Mouse (Mus musculus) T-cell, adult 2 months (primary cell): ENCODE measurements around the gene BC048403.

Source experiments
- DNase-seq: peaks from one replicate; pipeline ENCODE4 v3.0.0; 2022; ENCODE audit warnings: low spot score

The BC048403 gene

DNA sequence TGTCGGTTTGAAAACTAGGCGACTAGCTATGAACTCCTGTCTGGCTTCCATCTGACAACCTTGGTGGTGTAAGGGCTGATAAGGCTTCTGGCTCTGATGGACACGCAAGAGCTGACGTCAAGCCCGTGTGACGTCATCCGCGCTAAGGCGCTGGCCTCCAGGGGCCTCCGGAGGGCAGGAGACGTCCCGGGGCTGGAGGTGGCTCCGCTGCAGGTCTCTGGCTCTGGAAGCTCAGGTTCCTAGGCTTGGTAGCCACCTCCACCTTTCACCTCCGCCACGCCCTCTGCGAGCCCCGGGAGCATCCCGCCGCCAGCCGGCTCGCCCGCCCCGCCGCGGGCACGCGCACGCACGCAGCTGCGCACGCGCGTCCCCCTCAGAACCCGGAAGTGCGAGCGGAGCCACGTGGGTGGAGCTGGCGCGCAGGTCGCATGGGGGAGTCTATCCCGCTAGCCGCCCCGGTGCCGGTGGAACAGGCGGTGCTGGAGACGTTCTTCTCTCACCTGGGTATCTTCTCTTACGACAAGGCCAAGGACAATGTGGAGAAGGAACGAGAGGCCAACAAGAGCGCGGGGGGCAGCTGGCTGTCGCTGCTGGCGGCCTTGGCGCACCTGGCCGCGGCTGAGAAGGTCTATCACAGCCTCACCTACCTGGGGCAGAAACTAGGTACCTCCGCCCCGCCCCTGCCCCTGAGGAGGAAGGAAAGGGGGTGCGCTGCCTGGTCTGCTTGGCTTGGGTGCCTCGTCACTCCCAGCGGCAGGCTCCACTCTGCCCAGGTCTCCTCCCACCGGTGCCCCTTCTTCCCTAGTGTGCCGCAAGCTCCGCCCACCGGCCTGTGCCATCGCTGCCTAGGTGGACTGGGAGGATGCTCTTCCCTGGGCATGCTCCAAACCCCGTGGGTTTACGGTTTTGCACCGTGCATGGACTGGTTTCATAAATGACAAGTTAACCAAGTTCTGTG lies at the start of gene BC048403:
TSS of gene BC048403 (plus strand) at position 390 of the 958 bp plus-strand sequence.
- DNase-seq: peak; percentile 90

GRCm38 (mm10) chr10:121692944-121693579 lies 46.7 kb upstream of the BC048403 start:
- DNase-seq: no peak

GRCm38 (mm10) chr10:121694567-121694966 lies 45.2 kb upstream of the BC048403 start:
- DNase-seq: no peak

DNA sequence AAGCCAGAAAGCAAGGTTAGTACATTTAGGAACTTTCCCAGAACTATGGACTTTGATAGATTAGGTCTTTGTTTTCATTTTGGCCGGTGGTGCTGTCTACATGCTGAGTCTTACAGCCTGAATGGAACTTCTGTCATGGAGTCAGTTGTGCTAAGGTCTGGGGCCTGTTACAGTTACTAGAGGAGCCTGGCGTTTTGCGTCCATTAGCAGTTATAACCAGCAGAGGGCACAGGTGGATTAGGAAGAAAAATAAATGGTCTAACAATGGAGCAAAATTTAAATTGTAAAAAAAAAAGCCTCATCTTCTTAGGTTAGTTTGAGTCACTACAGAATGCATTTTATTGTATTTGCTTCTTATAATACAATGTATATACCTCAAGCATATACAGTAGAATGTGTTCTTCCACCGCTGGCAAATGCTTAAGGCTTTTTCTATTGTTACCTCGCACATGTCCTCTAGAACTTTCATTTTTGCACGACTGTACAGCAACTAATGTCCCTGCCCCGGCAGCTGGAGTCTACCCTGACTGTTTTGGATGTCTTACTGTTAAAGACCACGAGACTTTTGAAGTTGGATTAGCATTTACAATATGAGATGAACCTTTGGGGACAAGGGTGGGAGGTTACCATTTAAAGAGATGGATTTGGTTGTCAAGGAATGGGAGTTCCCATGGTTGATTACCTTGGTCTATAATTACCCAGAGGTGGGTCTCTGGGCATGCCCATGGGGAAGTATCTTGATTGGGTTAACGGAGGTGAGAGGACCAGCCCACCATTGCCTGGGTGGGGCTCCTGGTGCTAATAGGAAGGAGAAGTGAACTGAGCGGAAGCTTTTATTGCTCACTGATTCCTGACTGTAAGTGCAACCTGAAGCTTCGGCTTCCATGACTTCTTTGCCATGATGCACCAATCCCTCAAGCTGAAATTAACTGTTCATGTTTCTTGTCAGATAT lies 38.2 kb upstream of the BC048403 start:
- peak; percentile 14 for DNase-seq

DNA sequence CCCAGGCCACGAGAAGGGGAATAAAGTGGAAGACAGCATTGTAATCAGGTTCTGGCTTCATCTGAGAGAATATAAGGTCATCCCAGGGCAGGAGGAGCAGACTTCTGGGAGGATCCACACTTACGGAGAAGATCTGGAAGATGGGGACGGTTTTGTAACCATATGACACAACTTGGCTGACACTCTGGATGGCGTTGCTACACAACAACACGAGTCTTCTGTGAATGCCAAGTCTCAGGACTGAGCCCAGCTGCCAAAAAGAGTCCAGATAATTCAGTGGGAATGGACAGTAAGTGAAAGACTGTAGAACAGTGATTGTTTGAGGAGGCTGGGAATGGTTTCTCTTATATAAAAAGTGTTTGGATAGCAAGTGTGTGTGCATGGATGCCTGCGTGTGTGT lies 36.1 kb upstream of the BC048403 start:
- no peak for DNase-seq

DNA sequence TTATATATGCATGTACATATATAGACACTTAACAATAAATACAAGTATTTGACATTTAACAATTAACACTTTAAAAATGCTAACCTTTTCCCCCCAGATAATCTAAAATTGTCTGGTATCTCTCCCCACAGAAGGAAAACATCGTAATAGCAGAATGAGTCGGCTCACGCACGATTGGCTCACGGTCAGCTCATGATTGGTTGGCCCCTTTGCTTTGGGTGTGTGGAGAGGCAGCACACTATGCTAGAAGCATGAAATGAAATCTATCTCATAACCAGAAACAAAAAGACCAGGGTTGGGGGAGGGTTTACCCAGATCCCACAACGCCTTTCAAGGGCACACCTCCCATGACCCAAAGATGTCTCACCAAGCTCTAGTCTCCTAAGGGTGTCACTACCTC lies 34.9 kb upstream of the BC048403 start:
- no peak for DNase-seq

GRCm38 (mm10) chr10:121705399-121706163 lies 34.2 kb upstream of the BC048403 start:
- DNase-seq: no peak

- no peak for DNase-seq
These were observed 22.9 kb upstream of the BC048403 start for GRCm38 (mm10) chr10:121716862-121717261.

DNA sequence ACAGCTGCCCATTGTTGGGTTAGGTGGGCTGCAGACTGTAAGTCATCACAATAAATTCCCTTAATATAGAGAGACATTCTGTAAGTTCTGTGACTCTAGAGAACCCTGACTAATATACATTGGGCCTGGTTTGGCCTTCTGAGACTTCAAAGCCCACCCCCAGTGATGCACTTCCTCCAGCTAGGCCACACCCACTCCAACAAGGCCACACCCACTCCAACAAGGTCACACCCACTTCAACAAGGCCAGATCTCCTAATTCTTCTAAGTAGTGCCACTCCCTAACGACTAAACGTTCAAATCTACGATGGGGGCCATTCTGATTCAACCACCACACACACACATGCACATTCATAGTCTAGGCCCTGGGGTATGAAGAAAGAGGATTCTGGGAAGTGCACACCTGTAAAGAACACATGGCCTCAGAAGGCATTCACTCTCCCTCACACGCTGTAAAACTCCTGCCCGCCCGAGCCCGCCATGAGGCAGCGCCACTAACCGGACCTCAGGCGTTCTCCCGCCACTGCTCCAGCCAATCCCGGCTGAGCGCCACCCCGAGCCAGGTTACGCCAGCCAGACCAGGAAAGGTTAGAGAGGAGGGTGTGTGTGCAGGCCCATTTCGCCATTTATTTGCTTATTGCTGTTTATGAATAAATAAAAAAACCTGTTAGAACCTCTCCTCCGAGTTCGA lies 20.7 kb upstream of the BC048403 start:
- no peak for DNase-seq

DNA sequence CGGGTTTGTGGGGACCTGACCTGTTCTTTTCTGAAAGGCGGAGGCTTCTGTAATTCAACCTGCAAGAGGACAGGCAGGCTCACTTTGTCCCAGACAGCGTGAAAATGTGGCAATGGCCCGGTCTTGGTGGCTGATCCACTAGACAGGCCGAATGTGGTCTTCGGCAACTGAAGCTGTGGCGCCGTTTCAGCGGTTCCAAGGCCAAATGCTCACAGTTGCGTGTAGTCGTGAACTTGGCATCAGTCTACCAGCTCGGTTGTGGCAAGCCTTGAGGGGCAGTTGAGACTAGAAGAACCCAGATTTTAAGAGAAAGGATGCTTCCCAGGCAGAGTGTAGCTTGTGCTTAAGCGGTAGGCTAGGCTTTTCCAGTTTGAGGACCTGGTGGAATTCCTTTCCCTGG lies 19.0 kb upstream of the BC048403 start:
- DNase-seq: no peak

DNA sequence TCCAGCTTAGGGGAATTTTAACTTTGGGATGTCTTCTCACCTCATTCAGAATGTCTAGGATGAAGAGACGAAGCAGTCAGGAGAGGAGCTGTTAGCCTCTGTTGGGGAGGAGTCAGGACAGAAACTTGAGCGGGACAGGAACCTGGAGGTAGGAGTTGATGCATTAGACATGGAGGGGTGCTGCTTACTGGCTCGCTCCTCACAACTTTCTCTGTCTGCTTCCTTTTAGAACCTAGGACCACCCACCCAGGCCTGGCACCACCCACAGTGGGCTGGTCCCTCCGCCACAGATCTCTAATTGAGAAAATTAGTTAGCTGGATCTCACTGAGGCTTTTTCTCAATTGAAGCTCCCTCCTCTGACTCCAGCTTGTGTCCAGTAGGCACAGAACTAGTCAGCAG lies 13.2 kb upstream of the BC048403 start:
- no peak for DNase-seq

DNA sequence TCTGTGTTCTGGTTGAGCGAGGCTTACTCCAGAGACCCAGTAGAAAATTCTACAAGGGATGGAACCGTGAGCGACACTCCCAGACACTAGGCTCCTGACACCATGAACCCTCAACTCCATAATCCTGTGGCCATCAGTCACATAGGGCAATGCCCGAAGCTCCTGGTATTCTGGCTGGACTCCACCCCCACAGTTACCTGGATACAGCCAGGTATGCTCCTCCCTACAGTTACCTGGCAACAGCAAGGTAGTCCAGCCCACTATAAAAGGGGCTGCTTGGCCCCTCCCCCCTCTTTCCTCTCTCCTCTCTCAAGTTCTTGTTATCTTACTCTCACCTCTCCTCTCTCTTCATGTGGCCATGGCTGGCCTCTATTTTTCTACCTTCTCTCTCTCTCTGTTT lies 12.6 kb upstream of the BC048403 start:
- DNase-seq: no peak

DNA sequence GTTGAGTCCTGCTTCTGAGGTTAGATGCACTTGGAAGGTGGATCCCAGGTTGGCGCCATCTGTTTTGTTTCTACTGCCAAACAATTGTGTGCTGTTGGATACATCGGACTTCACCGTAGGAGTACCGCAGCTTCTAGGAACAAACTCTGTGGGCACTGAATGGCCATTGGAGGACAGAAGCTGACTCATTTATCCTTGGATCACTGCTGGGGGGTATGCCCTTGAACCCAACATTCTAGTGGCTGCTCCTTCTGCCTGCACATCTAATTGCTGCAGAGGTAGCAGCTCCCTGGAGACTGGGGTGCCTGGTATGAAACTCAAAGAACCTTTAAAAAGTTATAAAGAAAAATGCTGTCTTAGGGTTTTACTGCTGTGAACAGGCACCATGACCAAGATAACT lies 11.5 kb upstream of the BC048403 start:
- no peak for DNase-seq

- DNase-seq: no peak
These were observed 8.6 kb upstream of the BC048403 start for GRCm38 (mm10) chr10:121731048-121731725.

GRCm38 (mm10) chr10:121732542-121732941 lies 7.2 kb upstream of the BC048403 start:
- no peak for DNase-seq

- DNase-seq: no peak
These were observed 2.5 kb upstream of the BC048403 start for GRCm38 (mm10) chr10:121737256-121737655.

DNA sequence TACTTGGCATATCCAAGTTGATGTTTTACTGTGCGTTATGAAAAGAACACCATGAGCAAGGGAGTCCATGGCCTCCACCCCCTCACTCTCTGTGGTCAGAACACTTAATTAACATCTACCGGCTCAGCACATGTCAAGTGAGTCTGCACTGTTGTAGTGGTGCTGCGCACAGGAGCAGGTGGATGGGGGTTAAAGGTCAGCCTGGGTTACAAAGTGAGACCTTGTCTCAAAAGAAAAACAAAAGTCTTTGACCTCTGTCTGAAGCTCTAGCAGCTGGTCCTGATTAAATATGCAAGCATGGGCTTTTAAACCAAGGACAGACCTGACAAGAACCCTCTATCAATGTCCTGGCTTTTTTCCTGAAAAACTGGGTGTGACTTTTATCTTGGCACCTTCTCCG lies 2.6 kb downstream of the BC048403 start:
- DNase-seq: no peak

GRCm38 (mm10) chr10:121750175-121750574 lies 10.4 kb downstream of the BC048403 start:
- DNase-seq: no peak

- no peak for DNase-seq
These were observed 14.5 kb downstream of the BC048403 start for GRCm38 (mm10) chr10:121754237-121754636.

- DNase-seq: no peak
These were observed 16.1 kb downstream of the BC048403 start for GRCm38 (mm10) chr10:121755822-121756221.
